Mouse (Mus musculus): ENCODE results near the gene Pgm2l1. TPM values are rescaled to one million over a fixed set of nuclear protein-coding genes. Genes with fewer than 3 reads are reported as not detected.

Pgm2l1 gene
- total and polyA plus RNA-seq, 3 experiments: 5.7 to 10.5 TPM; not detected in 1

DNA sequence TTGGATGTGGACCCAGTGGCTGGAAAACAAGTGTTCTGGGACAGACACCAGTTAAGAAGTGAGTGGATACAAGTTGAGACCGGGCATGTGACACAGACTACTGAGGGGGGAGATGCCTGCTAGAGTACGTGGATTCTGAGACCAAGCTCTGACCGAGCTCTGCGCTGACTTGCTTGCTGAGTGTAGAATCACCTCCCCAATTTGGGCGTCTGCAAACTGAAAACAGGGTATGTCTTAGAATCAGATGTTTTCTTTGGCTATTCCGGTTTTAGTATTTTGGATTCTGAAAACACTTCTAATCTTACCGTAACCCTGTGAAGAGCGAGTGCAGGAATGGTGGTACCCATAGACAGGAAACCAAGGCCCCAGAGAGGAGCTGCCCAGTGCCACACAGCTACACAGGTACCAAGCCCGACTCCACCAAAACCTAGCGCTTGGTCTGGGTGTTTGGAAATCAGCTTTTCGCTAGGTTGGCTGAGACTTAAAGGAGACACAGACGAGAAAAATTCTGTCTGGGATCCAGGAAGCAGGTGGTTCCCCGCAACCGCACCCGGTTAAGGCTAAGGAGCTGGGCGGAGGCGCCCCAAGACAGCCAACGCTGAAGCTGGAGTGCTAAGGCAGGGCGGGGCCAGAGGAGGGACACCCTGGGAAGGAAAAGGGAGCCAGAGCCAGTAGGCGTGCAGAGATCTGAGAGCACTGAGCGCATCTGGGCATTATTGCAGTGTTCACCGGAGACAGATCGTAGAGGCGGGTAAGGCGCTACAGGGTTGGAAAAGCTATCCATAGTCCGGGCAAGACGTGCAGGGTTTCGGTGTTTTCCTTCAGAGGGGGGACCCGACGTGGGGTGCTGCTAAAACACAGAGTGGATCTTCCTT lies 48.9 kb upstream of the Pgm2l1 start (continued):
- no peak for TF ChIP-seq POLR2AphosphoS5 (IDR thresholded peaks at IDR 0.05; ENCODE audit: borderline replicate concordance, low read depth, low read length)
- TF ChIP-seq RAD21 (IDR thresholded peaks at IDR 0.05; ENCODE audit: low read depth, low read length): no peak
- peak; percentile 20; the same call in 1 of the 2 replicates for TF ChIP-seq USF1 (IDR thresholded peaks at IDR 0.05; ENCODE audit: low read depth, low read length)
- TF ChIP-seq E2F4 (IDR thresholded peaks at IDR 0.05; ENCODE audit: borderline replicate concordance, low read depth, low read length): no peak
- no peak for TF ChIP-seq ETS1 (IDR thresholded peaks at IDR 0.05; ENCODE audit: low read depth, low read length)
- TF ChIP-seq ELF1 (IDR thresholded peaks at IDR 0.05; ENCODE audit: low read depth, low read length): no peak
- no peak for TF ChIP-seq USF2 (IDR thresholded peaks at IDR 0.05; ENCODE audit: borderline replicate concordance in 1 of 2, insufficient read depth in 1 of 2, low read depth in 1 of 2, low read length in 2 of 2)
- TF ChIP-seq NELFE (IDR thresholded peaks at IDR 0.05; ENCODE audit: low read depth, low read length): 0 out of 2 replicates have a peak, but pooled peaks have one; percentile 11

DNA sequence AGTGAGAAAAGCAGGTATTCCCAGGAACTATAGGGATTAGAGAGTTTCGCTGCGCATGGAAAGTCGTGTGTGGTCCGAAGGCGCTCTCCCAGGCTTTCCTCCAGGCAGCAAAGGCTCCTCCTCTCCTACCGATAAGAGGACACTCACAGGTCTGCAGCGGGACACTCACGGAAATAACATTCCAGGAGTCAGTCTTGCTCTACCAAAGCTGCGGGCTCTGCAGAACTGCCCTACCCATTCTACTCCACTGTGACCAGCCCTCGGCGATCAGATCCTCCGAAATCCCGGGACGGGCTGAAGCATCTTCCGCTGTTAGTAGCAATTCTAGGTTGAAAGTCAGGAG lies 48.3 kb upstream of the Pgm2l1 start:
- peaks cover 0 to 52% of the 10 kb centered on the region in 2 experiments; a peak in 2 of 4 replicates for H3K36me3 ChIP-seq (ENCODE audit: control insufficient read depth in 1 of 2, insufficient read depth in 2 of 2, low read length in 2 of 2)
- peak overlapping the region; percentile 55 for H3K27ac ChIP-seq (ENCODE audit: control insufficient read depth, low read depth, low read length)
- H3K4me3 ChIP-seq (ENCODE audit: control insufficient read depth in 1 of 2, insufficient read depth in 1 of 2, low read depth in 2 of 2, low read length in 2 of 2): peak overlapping the region; percentile 54 to 73
- DNase-seq (ENCODE audit: low read depth, low spot score): no peak
- H3K4me1 ChIP-seq (ENCODE audit: control insufficient read depth in 1 of 2, insufficient read depth in 2 of 2, low read length in 2 of 2): peaks cover 24 to 63% of the 10 kb centered on the region in 2 experiments
- no peaks in the 10 kb centered on the region for H3K27me3 ChIP-seq (ENCODE audit: control insufficient read depth in 1 of 2, insufficient read depth in 2 of 2, low read length in 2 of 2)
- no peaks in the 10 kb centered on the region for H3K9me3 ChIP-seq (replicated peaks; ENCODE audit: insufficient read depth, low read length)
- H3K9ac ChIP-seq (ENCODE audit: control insufficient read depth, low read depth, low read length, poor library complexity, severe bottlenecking): peak overlapping the region; percentile 39
- no peak for TF ChIP-seq EP300 (IDR thresholded peaks at IDR 0.05; ENCODE audit: low read depth in 1 of 2, low read length in 2 of 2)
- no peak for TF ChIP-seq GABPA (IDR thresholded peaks at IDR 0.05; ENCODE audit: low read depth, low read length)
- TF ChIP-seq CHD1 (IDR thresholded peaks at IDR 0.05; ENCODE audit: low read depth, low read length): no peak
- no peak for TF ChIP-seq NRF1 (IDR thresholded peaks at IDR 0.05; ENCODE audit: insufficient read depth, low read depth, low read length, poor library complexity, severe bottlenecking)
- TF ChIP-seq JUND (IDR thresholded peaks at IDR 0.05; ENCODE audit: low read depth, low read length): no peak
- TF ChIP-seq SMC3 (IDR thresholded peaks at IDR 0.05; ENCODE audit: low read depth, low read length): no peak
- TF ChIP-seq GATA1 (IDR thresholded peaks at IDR 0.05; ENCODE audit: low read depth, low read length): no peak
- H3K79me2 ChIP-seq (ENCODE audit: control insufficient read depth, insufficient read depth, low read length, poor library complexity): no peaks in the 10 kb centered on the region

DNA sequence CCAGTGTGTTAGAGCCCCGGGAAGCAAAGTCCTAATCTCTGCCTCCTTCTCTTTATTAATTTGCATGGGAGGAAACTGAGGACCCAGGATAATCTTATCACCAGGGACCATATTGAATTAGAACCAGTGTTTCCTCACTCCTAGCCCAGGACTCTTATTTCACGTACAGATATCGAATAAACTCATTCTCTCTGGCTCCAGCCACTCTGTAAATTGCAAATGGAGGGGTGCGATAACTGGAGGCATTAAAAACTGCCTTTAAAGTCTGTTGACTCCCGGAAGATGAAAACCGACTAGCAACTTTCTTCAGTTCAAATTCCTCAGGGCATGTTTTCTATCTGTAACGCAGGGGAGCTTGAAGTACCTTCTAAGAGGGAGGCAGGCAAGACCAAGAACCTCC lies 47.8 kb upstream of the Pgm2l1 start:
- H3K9ac ChIP-seq (ENCODE audit: control insufficient read depth, low read depth, low read length, poor library complexity, severe bottlenecking): peak overlapping the region; percentile 38
- H3K36me3 ChIP-seq (ENCODE audit: control insufficient read depth in 1 of 2, insufficient read depth in 2 of 2, low read length in 2 of 2): peaks cover 0 to 56% of the 10 kb centered on the region in 2 experiments; a peak in 2 of 4 replicates
- H3K79me2 ChIP-seq (ENCODE audit: control insufficient read depth, insufficient read depth, low read length, poor library complexity): no peaks in the 10 kb centered on the region
- DNase-seq (ENCODE audit: low read depth, low spot score): peak; percentile 92
- H3K9me3 ChIP-seq (replicated peaks; ENCODE audit: insufficient read depth, low read length): no peaks in the 10 kb centered on the region
- peak overlapping the region; percentile 31 to 54; a peak in 3 of 4 replicates for H3K4me3 ChIP-seq (ENCODE audit: control insufficient read depth in 1 of 2, insufficient read depth in 1 of 2, low read depth in 2 of 2, low read length in 2 of 2)
- H3K4me1 ChIP-seq (ENCODE audit: control insufficient read depth in 1 of 2, insufficient read depth in 2 of 2, low read length in 2 of 2): peaks cover 24 to 68% of the 10 kb centered on the region in 2 experiments
- no peaks in the 10 kb centered on the region for H3K27me3 ChIP-seq (ENCODE audit: control insufficient read depth in 1 of 2, insufficient read depth in 2 of 2, low read length in 2 of 2)
- H3K27ac ChIP-seq (ENCODE audit: control insufficient read depth, low read depth, low read length): peak overlapping the region; percentile 88
- TF ChIP-seq MXI1 (IDR thresholded peaks at IDR 0.05; ENCODE audit: low read depth, low read length) (peak; percentile 63; the same call in 1 of the 2 replicates), MAX (IDR thresholded peaks at IDR 0.05; ENCODE audit: low read length) (peak; percentile 59), BHLHE40 (IDR thresholded peaks at IDR 0.05; ENCODE audit: borderline replicate concordance, low read depth, low read length) (no peak), SIN3A (IDR thresholded peaks at IDR 0.05; ENCODE audit: low read length) (peak; percentile 88), UBTF (IDR thresholded peaks at IDR 0.05; ENCODE audit: borderline replicate concordance, insufficient read depth, low read depth, low read length) (no peak), GATA1 (IDR thresholded peaks at IDR 0.05; ENCODE audit: low read depth, low read length) (peak; percentile 99), GABPA (IDR thresholded peaks at IDR 0.05; ENCODE audit: low read depth, low read length) (no peak), USF1 (IDR thresholded peaks at IDR 0.05; ENCODE audit: low read depth, low read length) (no peak), ELF1 (IDR thresholded peaks at IDR 0.05; ENCODE audit: low read depth, low read length) (peak; percentile 68), TBP (IDR thresholded peaks at IDR 0.05; ENCODE audit: low read depth, low read length) (no peak), MYC (IDR thresholded peaks at IDR 0.05; ENCODE audit: low read depth, low read length) (0 out of 2 replicates have a peak, but pooled peaks have one; percentile 52), MYB (IDR thresholded peaks at IDR 0.05; ENCODE audit: low read depth, low read length) (peak; percentile 89), USF2 (IDR thresholded peaks at IDR 0.05; ENCODE audit: borderline replicate concordance in 1 of 2, insufficient read depth in 1 of 2, low read depth in 1 of 2, low read length in 2 of 2) (no peak), RCOR1 (IDR thresholded peaks at IDR 0.05; ENCODE audit: low read depth, low read length) (peak; percentile 100), ETS1 (IDR thresholded peaks at IDR 0.05; ENCODE audit: low read depth, low read length) (peak; percentile 92), HCFC1 (IDR thresholded peaks at IDR 0.05; ENCODE audit: low read depth, low read length) (peak; percentile 61), POLR2AphosphoS5 (IDR thresholded peaks at IDR 0.05; ENCODE audit: borderline replicate concordance, low read depth, low read length) (no peak), NELFE (IDR thresholded peaks at IDR 0.05; ENCODE audit: low read depth, low read length) (peak; percentile 37; the same call in 1 of the 2 replicates)

All from MEL (cell line).